Mouse (Mus musculus) naive thymus-derived CD4-positive, alpha-beta T cell, adult 2 months (primary cell): ENCODE data around the gene Cfap65.

Experiments used
- DNase-seq: peaks from one replicate; pipeline ENCODE4 v3.0.0-alpha.2; 2011; ENCODE audit warnings: low read depth

Cfap65 gene

GRCm38 (mm10) chr1:74882055-74882734 lies 53.2 kb downstream of the Cfap65 start:
- no peak for DNase-seq

- peak; percentile 41 for DNase-seq
These were observed 54.5 kb downstream of the Cfap65 start for GRCm38 (mm10) chr1:74880785-74881360.

GRCm38 (mm10) chr1:74877199-74877598 lies 58.2 kb downstream of the Cfap65 start:
- DNase-seq, result no peak

GRCm38 (mm10) chr1:74872218-74872617 lies 63.2 kb downstream of the Cfap65 start:
- DNase-seq, result no peak

- DNase-seq, result no peak
These were observed 73.6 kb downstream of the Cfap65 start for GRCm38 (mm10) chr1:74861783-74862182.

- DNase-seq, result no peak
These were observed 76.0 kb downstream of the Cfap65 start for GRCm38 (mm10) chr1:74859223-74859984.

GRCm38 (mm10) chr1:74858805-74859204 lies 76.6 kb downstream of the Cfap65 start:
- DNase-seq, result no peak

GRCm38 (mm10) chr1:74858171-74858719 lies 77.2 kb downstream of the Cfap65 start:
- DNase-seq, result no peak

- no peak for DNase-seq
These were observed 77.7 kb downstream of the Cfap65 start for GRCm38 (mm10) chr1:74857677-74858076.

- DNase-seq, result no peak
These were observed 78.2 kb downstream of the Cfap65 start for GRCm38 (mm10) chr1:74857201-74857600.

GRCm38 (mm10) chr1:74856791-74857190 lies 78.6 kb downstream of the Cfap65 start:
- DNase-seq, result no peak

GRCm38 (mm10) chr1:74856439-74856720 lies 79.0 kb downstream of the Cfap65 start:
- DNase-seq, result no peak

- DNase-seq, result no peak
These were observed 79.6 kb downstream of the Cfap65 start for GRCm38 (mm10) chr1:74855651-74856438.

- peak; percentile 8 for DNase-seq
These were observed 80.2 kb downstream of the Cfap65 start for GRCm38 (mm10) chr1:74855156-74855555.

- DNase-seq, result peak; percentile 67
These were observed 80.9 kb downstream of the Cfap65 start, which contains the start of gene Cdk5r2 for GRCm38 (mm10) chr1:74854306-74855056. Gene Cdk5r2 (plus strand): TSS chr1:74854934.
